Mouse (Mus musculus) C2C12 (cell line): ENCODE results near the gene Creb3l1.

ENCODE experiments used
- CEBPB ChIP-seq: IDR thresholded peaks from one replicate; pipeline ENCODE4 v1.6.1; 2011; ENCODE audit warnings: low read depth, mild to moderate bottlenecking, control low read depth, moderate library complexity
- CTCF ChIP-seq: IDR thresholded peaks from one replicate; pipeline ENCODE4 v1.5.1; 2011; ENCODE audit not compliant: control insufficient read depth, insufficient read depth, insufficient read length
- FOSL1 ChIP-seq: IDR thresholded peaks from one replicate; pipeline ENCODE4 v1.8.0; 2011; ENCODE audit warnings: mild to moderate bottlenecking, low read length; ENCODE audit not compliant: poor library complexity, insufficient read depth, severe bottlenecking
- MAX ChIP-seq: IDR thresholded peaks from one replicate; pipeline ENCODE4 v1.6.1; 2011; ENCODE audit warnings: mild to moderate bottlenecking, control low read depth
- MYOG ChIP-seq: IDR thresholded peaks from one replicate; pipeline ENCODE4 v1.6.1; 2011; ENCODE audit not compliant: control insufficient read depth, insufficient read length; ENCODE audit errors: extremely low read depth
- USF1 ChIP-seq: IDR thresholded peaks from one replicate; pipeline ENCODE4 v1.6.1; 2011; ENCODE audit warnings: low read depth, mild to moderate bottlenecking, control low read depth, moderate library complexity

GRCm38 (mm10) chr2:91942356-91942755 lies 81.9 kb downstream of the Creb3l1 start:
- no peak for TF ChIP-seq CTCF
- TF ChIP-seq CEBPB: no peak
- no peak for TF ChIP-seq USF1
- no peak for TF ChIP-seq FOSL1
- no peak for TF ChIP-seq MYOG
- TF ChIP-seq MAX: no peak
